Mouse (Mus musculus) forebrain, embryonic 11.5 days (tissue): ENCODE measurements around the gene Stx2. TPM values are rescaled to one million over a fixed set of nuclear protein-coding genes. Genes with fewer than 3 reads are reported as not detected.

Source experiments
- ATAC-seq: fragments of 200-750 bp; cut with Nextera tagmentation; replicated peaks from 2 replicates; pipeline ENCODE4 v1.8.0; 2017; ENCODE audit warnings: moderate TSS enrichment; ENCODE audit not compliant: low FRiP score
- DNase-seq: peaks from one replicate; pipeline ENCODE4 v3.0.0-alpha.2; 2017; ENCODE audit warnings: low spot score
- H3K27ac ChIP-seq: fragments of 300-500 bp; sonication (generic); 2 replicates; pipeline ENCODE4 v1.5.1; 2014; ENCODE audit warnings: low read depth, low read length
- H3K27me3 ChIP-seq: fragments of 300-500 bp; sonication (generic); 2 replicates; pipeline ENCODE4 v1.6.1; 2014; ENCODE audit warnings: mild to moderate bottlenecking, low read length, mixed read lengths; ENCODE audit not compliant: control insufficient read depth, insufficient read depth
- H3K36me3 ChIP-seq: fragments of 300-500 bp; sonication (generic); 2 replicates; pipeline ENCODE4 v1.6.1; 2014; ENCODE audit warnings: mild to moderate bottlenecking, low read length, moderate library complexity, mixed read lengths; ENCODE audit not compliant: control insufficient read depth, insufficient read depth
- H3K4me1 ChIP-seq: fragments of 300-500 bp; sonication (generic); replicated peaks from 2 replicates; pipeline ENCODE4 v1.6.1; 2014; ENCODE audit warnings: low read length, mixed read lengths; ENCODE audit not compliant: control insufficient read depth, insufficient read depth
- H3K4me2 ChIP-seq: fragments of 300-500 bp; sonication (generic); 2 replicates; pipeline ENCODE4 v1.6.1; 2014; ENCODE audit warnings: low read depth, mild to moderate bottlenecking, low read length, moderate library complexity, mixed read lengths; ENCODE audit not compliant: severe bottlenecking
- H3K4me3 ChIP-seq: fragments of 300-500 bp; sonication (generic); 2 replicates; pipeline ENCODE4 v1.5.1; 2014; ENCODE audit warnings: low read depth, low read length
- H3K9ac ChIP-seq: fragments of 300-500 bp; sonication (generic); 2 replicates; pipeline ENCODE4 v1.6.1; 2014; ENCODE audit warnings: low read length
- H3K9me3 ChIP-seq: fragments of 300-500 bp; sonication (generic); 2 replicates; pipeline ENCODE4 v1.6.1; 2016; ENCODE audit warnings: low read length, mixed read lengths; ENCODE audit not compliant: control insufficient read depth
- WGBS: fragments of 180-500 bp; shearing (Covaris S2); extraction: QIAGEN DNeasy Blood & Tissue Kit; methylation state at CpG from one replicate; pipeline ENCODE4 v1.1.7; 2014; 5-methylcytosine and 5-hydroxymethylcytosine counted together
- polyA plus RNA-seq: library from polyadenylated mRNA; unstranded; fragments of >200 nt; fragmentation: Nextera tagmentation; extraction: Ambion mirVana; gene quantifications from 2 replicates; pipeline ENCODE4 v1.2.1, GENCODE M21; 2014

The Stx2 gene
- polyA plus RNA-seq, 1 experiment from 2014 or later: 32.3 TPM

- Histone ChIP-seq H3K27me3 (no peaks in the 10 kb centered on the region), H3K4me3 (no peak overlapping the region), H3K4me1 (peaks cover 8% of the 10 kb centered on the region; the same call in 1 of the 2 replicates), H3K9ac (no peak overlapping the region), H3K9me3 (no peaks in the 10 kb centered on the region), H3K36me3 (no peaks in the 10 kb centered on the region), H3K4me2 (no peak overlapping the region), H3K27ac (no peak overlapping the region)
- WGBS: 81% methylated on average over 18 of the region's 18 CpGs
- DNase-seq: no peak
- ATAC-seq: no peak
Measured at GRCm38 (mm10) chr5:129006031-129006788, 2.2 kb downstream of the Stx2 start.

GRCm38 (mm10) chr5:129005416-129005815, 3.0 kb downstream of the Stx2 start:
- no peak overlapping the region for H3K27ac ChIP-seq
- H3K9me3 ChIP-seq: no peaks in the 10 kb centered on the region
- H3K36me3 ChIP-seq: no peaks in the 10 kb centered on the region
- WGBS: 92% methylated on average over 3 of the region's 3 CpGs
- peaks cover 8% of the 10 kb centered on the region; the same call in 1 of the 2 replicates for H3K4me1 ChIP-seq
- DNase-seq (no peak), ATAC-seq (no peak)
- H3K9ac ChIP-seq: no peak overlapping the region
- H3K27me3 ChIP-seq: no peaks in the 10 kb centered on the region
- H3K4me2 ChIP-seq: no peak overlapping the region
- no peak overlapping the region for H3K4me3 ChIP-seq

GRCm38 (mm10) chr5:129002571-129003011, 5.8 kb downstream of the Stx2 start:
- Histone ChIP-seq H3K9me3 (no peaks in the 10 kb centered on the region), H3K9ac (no peak overlapping the region), H3K27me3 (no peaks in the 10 kb centered on the region), H3K36me3 (no peaks in the 10 kb centered on the region; the same call in 1 of the 2 replicates), H3K4me1 (peaks cover 2% of the 10 kb centered on the region; the same call in 1 of the 2 replicates), H3K27ac (no peak overlapping the region), H3K4me3 (no peak overlapping the region), H3K4me2 (no peak overlapping the region)
- 65% methylated on average over 14 of the region's 14 CpGs for WGBS
- DNase-seq (no peak), ATAC-seq (no peak)

- Histone ChIP-seq H3K4me1 (no peaks in the 10 kb centered on the region), H3K9me3 (no peaks in the 10 kb centered on the region), H3K36me3 (no peaks in the 10 kb centered on the region; the same call in 1 of the 2 replicates), H3K27me3 (no peaks in the 10 kb centered on the region), H3K4me2 (no peak overlapping the region), H3K4me3 (no peak overlapping the region), H3K9ac (no peak overlapping the region), H3K27ac (no peak overlapping the region)
- DNase-seq: no peak
- 44% methylated on average over 8 of the region's 8 CpGs for WGBS
- no peak for ATAC-seq
Measured at GRCm38 (mm10) chr5:129000706-129001468, 7.5 kb downstream of the Stx2 start.

- Histone ChIP-seq H3K27me3 (no peaks in the 10 kb centered on the region), H3K4me2 (no peak overlapping the region), H3K9ac (no peak overlapping the region), H3K9me3 (no peaks in the 10 kb centered on the region), H3K36me3 (no peaks in the 10 kb centered on the region), H3K4me1 (no peaks in the 10 kb centered on the region), H3K4me3 (no peak overlapping the region), H3K27ac (no peak overlapping the region)
- DNase-seq (no peak), ATAC-seq (no peak)
- whole genome bisulfite sequencing: 84% methylated on average over 19 of the region's 19 CpGs
Measured at GRCm38 (mm10) chr5:128987141-128987954, 21.0 kb downstream of the Stx2 start.

- no peak for DNase-seq
- Histone ChIP-seq H3K9me3 (no peaks in the 10 kb centered on the region), H3K36me3 (no peaks in the 10 kb centered on the region), H3K4me2 (no peak overlapping the region), H3K9ac (no peak overlapping the region), H3K4me3 (no peak overlapping the region), H3K27me3 (no peaks in the 10 kb centered on the region), H3K27ac (no peak overlapping the region), H3K4me1 (no peaks in the 10 kb centered on the region)
- no peak for ATAC-seq
- WGBS: 91% methylated on average over 13 of the region's 13 CpGs
Measured at GRCm38 (mm10) chr5:128985946-128986345, 22.4 kb downstream of the Stx2 start.

GRCm38 (mm10) chr5:128984536-128984935, 23.8 kb downstream of the Stx2 start:
- WGBS: 94% methylated on average over 6 of the region's 6 CpGs
- H3K4me2 ChIP-seq: no peak overlapping the region
- ATAC-seq: no peak
- DNase-seq: no peak
- no peaks in the 10 kb centered on the region for H3K36me3 ChIP-seq
- H3K27me3 ChIP-seq: no peaks in the 10 kb centered on the region
- no peak overlapping the region for H3K27ac ChIP-seq
- H3K9ac ChIP-seq: no peak overlapping the region
- no peaks in the 10 kb centered on the region for H3K4me1 ChIP-seq
- no peak overlapping the region for H3K4me3 ChIP-seq
- no peaks in the 10 kb centered on the region for H3K9me3 ChIP-seq

GRCm38 (mm10) chr5:128981607-128982006, 26.8 kb downstream of the Stx2 start:
- Histone ChIP-seq H3K9me3 (no peaks in the 10 kb centered on the region; the same call in 1 of the 2 replicates), H3K4me1 (no peaks in the 10 kb centered on the region), H3K27me3 (no peaks in the 10 kb centered on the region), H3K36me3 (no peaks in the 10 kb centered on the region), H3K4me3 (no peak overlapping the region), H3K9ac (no peak overlapping the region), H3K27ac (no peak overlapping the region), H3K4me2 (no peak overlapping the region)
- DNase-seq (peak; percentile 86), ATAC-seq (peak; percentile 61; the same call in 1 of the 2 replicates)
- 29% methylated on average over 12 of the region's 12 CpGs for WGBS
